Mouse (Mus musculus) heart, embryonic 10.5 days (tissue): ENCODE measurements at regions not wholly inside any gene's neighbourhood (a gene's known extent, or its start where the extent isn't known, plus 50 kb on each side); places are given as distances from the start of the nearest gene placed in this dataset.

Experiments used
- DNase-seq: peaks from one replicate; pipeline ENCODE4 v3.0.0-alpha.2; 2017; ENCODE audit warnings: low spot score
- H3K27ac ChIP-seq: fragments of 300-500 bp; sonication (generic); 2 replicates; pipeline ENCODE4 v1.5.1; 2016; ENCODE audit warnings: mild to moderate bottlenecking
- H3K27me3 ChIP-seq: fragments of 300-500 bp; sonication (generic); 2 replicates; pipeline ENCODE4 v1.6.1; 2016; ENCODE audit warnings: mild to moderate bottlenecking; ENCODE audit not compliant: poor library complexity, insufficient read depth, severe bottlenecking
- H3K36me3 ChIP-seq: fragments of 300-500 bp; sonication (generic); 2 replicates; pipeline ENCODE4 v1.6.1; 2016; ENCODE audit warnings: mild to moderate bottlenecking, moderate library complexity
- H3K4me1 ChIP-seq: fragments of 300-500 bp; sonication (generic); 2 replicates; pipeline ENCODE4 v1.6.1; 2016; ENCODE audit warnings: mild to moderate bottlenecking
- H3K4me3 ChIP-seq: fragments of 300-500 bp; sonication (generic); 2 replicates; pipeline ENCODE4 v1.5.1; 2016; ENCODE audit warnings: mild to moderate bottlenecking, moderate library complexity
- H3K9me3 ChIP-seq: fragments of 300-500 bp; sonication (generic); 2 replicates; pipeline ENCODE4 v1.6.1; 2016; ENCODE audit warnings: mild to moderate bottlenecking, moderate library complexity
- WGBS: fragments of 180-500 bp; shearing (Covaris S2); methylation state at CpG from one replicate; pipeline ENCODE4 v1.1.7; 2016; 5-methylcytosine and 5-hydroxymethylcytosine counted together

DNA sequence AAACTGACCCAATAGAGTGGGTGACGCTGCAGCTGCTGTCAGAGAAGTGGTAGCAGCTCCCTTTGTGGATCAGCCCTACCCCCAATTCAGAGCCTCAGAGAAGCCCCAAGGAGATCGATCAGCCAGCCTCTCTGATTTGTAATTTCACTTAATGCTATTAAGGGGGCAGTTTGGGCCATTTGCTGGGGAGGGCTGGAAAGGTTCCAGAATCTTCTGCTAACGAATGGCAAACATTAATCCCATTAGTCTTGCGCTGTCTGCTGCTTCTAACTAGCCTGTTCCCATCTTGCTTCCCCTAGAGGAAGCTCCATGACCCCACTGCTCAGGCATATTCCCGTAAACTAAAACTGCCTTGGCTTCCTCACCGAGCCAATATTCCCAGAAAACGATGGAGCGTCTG lies 59.9 kb upstream of the Lrrn2 start:
- no peaks in the 10 kb centered on the region; the same call in 1 of the 2 replicates for H3K27me3 ChIP-seq
- H3K4me1 ChIP-seq: peaks cover 16% of the 10 kb centered on the region; the same call in 1 of the 2 replicates
- no peaks in the 10 kb centered on the region for H3K36me3 ChIP-seq
- no peak overlapping the region for H3K4me3 ChIP-seq
- 55% methylated on average over 8 of the region's 8 CpGs for WGBS
- no peak overlapping the region for H3K27ac ChIP-seq
- no peak for DNase-seq
- H3K9me3 ChIP-seq: no peaks in the 10 kb centered on the region

DNA sequence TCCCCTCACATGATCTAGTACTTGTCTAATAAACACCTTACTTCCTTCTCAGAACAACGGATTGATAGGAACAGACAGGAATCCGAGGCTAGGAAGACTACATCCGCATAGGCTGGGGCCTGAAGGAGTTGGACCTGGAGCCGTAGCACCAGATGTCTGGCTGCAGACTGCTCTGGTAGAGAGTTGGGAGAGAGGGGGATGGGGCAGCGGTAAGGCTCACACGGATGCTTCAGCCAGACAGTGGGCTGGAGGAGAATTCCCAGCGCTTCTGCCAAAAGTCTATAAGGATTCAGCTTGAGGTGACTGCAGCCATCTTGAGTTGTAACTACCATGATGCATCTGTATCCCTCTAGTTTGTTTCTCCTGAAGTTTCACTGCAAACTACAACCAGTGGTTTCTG lies 61.8 kb upstream of the Lrrn2 start:
- peaks cover 10% of the 10 kb centered on the region for H3K27me3 ChIP-seq

DNA sequence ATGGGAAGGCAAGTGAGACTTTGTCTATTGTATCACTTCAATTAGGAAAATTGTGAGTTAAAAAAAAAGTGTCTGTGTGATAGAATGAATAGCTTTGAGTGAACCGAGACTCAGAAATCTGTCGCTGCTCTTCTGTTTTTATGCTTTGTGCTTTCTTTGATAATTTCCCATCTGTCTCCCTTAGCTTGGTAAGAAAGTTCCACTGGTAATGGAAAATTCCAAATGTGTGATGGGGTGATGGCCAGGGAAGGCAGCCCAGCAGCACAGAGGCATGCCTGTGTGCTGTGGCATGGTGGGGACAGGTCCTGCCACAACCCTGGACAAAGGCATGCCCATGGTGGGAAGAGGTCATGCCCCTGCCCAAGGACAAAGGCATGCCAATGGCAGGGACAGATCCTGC lies 62.7 kb upstream of the Lrrn2 start:
- Histone ChIP-seq H3K4me1 (peaks cover 13% of the 10 kb centered on the region; the same call in 1 of the 2 replicates), H3K36me3 (no peaks in the 10 kb centered on the region), H3K9me3 (no peaks in the 10 kb centered on the region), H3K27me3 (peaks cover 19% of the 10 kb centered on the region), H3K4me3 (no peak overlapping the region), H3K27ac (no peak overlapping the region)
- DNase-seq: no peak
- WGBS: 76% methylated on average over 2 of the region's 2 CpGs

More for the DNA sequence above, 61.8 kb upstream of the Lrrn2 start:
- Histone ChIP-seq H3K4me3 (no peak overlapping the region), H3K27ac (no peak overlapping the region), H3K36me3 (no peaks in the 10 kb centered on the region), H3K9me3 (no peaks in the 10 kb centered on the region), H3K4me1 (peaks cover 16% of the 10 kb centered on the region; the same call in 1 of the 2 replicates)
- DNase-seq: no peak
- WGBS: 40% methylated on average over 7 of the region's 7 CpGs

DNA sequence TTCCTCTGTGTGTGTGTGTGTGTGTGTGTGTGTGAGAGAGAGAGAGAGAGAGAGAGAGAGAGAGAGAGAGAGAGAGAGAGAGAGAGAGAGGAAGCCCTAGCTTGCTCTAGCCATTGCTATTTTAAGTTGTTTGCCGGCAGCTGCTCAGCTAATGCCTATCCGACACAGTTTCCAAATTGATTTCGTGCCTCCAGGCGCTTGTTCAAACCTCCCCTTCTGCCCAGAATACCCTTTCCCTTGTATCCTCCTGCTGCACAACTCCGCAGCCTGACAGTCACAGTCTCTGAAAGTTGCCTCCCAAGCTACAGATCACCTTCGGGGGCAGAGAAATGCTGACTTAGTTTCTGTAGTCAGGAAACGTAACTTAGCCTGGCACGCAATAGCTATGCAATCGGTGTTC lies 63.9 kb upstream of the Nfasc start:
- Histone ChIP-seq H3K9me3 (no peaks in the 10 kb centered on the region), H3K27ac (no peak overlapping the region), H3K36me3 (no peaks in the 10 kb centered on the region), H3K4me1 (no peaks in the 10 kb centered on the region), H3K4me3 (no peak overlapping the region), H3K27me3 (peaks cover 17% of the 10 kb centered on the region)
- no peak for DNase-seq
- 67% methylated on average over 9 of the region's 9 CpGs for WGBS

DNA sequence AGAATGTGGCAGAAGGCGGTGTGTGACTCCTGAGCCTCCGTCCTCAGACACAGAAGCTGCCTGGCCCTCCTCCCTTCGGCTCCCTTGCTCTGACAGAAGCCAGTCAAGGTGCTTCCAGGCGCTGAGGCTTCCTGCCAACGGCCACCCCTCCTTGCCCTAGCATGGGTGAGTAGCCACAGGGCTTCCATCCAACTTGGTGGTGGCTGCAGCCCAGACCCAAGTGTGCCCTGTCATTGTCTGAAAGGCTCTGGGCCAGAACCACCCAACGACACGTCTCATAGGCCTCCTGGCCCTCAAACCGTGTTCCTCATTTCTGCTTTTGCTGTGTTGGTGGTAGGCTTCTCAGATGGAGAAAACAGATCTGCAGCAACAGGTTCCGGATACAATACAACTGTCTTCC lies 62.2 kb upstream of the Nfasc start:
- Histone ChIP-seq H3K27ac (no peak overlapping the region), H3K4me3 (no peak overlapping the region), H3K27me3 (peaks cover 28% of the 10 kb centered on the region), H3K36me3 (no peaks in the 10 kb centered on the region), H3K4me1 (0 out of 2 replicates have a peak, but pooled peaks cover 4% of the 10 kb centered on the region), H3K9me3 (no peaks in the 10 kb centered on the region)
- WGBS: 77% methylated on average over 9 of the region's 9 CpGs
- no peak for DNase-seq

DNA sequence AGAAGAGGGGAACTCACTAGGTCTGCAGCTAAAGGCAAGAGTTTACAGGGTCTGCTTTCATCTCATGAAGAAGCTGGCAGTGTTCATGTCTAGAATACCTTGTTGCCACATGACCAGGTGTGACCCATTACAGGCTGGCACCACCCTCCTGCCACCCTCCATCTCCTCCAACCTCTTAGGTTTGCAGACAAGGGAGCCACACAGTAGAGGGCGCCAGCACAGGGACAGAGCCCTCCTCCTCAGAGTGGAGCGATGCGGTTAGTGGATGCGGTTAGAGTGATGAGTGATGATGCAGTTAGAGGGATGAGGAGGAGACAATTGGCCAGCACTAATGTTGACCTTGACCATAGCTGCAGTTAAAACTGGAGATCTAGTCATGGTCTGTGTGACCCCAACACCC lies 60.8 kb upstream of the Nfasc start:
- DNase-seq: no peak
- Histone ChIP-seq H3K4me3 (no peak overlapping the region), H3K27ac (no peak overlapping the region), H3K9me3 (no peaks in the 10 kb centered on the region), H3K36me3 (no peaks in the 10 kb centered on the region), H3K4me1 (0 out of 2 replicates have a peak, but pooled peaks cover 4% of the 10 kb centered on the region), H3K27me3 (peaks cover 28% of the 10 kb centered on the region)
- 36% methylated on average over 4 of the region's 4 CpGs for WGBS

DNA sequence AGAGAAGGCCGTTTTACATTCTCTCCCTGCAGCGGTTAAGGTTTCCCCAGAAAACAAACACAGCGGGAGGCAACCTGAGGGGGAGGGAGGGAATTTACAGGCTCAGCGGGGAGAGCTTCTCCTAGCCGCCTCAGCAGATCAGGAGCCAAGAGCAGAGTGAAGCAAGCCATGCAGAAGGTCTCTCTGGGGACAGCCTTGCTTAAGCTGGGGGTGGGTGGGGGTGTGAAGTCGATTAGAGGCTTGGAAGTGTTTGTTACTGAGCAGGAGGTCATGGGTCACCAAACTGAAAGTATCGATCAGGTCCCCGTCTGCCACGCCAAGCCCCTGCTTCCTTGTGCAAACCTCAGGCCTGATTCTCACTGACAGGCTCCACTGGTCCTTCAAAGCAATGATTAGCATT lies 58.7 kb upstream of the Nfasc start:
- Histone ChIP-seq H3K36me3 (no peaks in the 10 kb centered on the region), H3K27ac (no peak overlapping the region), H3K4me3 (no peak overlapping the region), H3K27me3 (peaks cover 28% of the 10 kb centered on the region), H3K9me3 (no peaks in the 10 kb centered on the region), H3K4me1 (0 out of 2 replicates have a peak, but pooled peaks cover 4% of the 10 kb centered on the region)
- no peak for DNase-seq
- 4% methylated on average over 9 of the region's 9 CpGs for WGBS

DNA sequence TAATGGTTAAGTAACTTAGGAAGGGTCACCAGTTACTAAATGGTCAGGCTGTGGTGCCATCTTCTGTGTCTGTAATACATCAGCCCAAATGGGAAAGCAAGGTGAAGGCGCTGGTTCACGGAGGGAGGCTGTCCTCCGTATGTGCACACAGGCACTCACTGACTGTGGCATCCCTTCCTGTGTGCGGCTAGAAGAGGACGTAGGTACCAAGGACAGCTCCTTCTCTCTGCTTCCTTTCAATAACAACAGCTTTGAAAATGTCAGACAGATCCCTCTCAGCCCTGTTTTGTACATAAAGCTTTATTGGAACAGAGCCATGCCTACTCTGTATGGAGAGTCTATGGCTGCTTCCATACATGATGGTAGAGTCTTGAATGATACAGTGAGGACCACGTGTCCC lies 57.7 kb upstream of the Nfasc start:
- Histone ChIP-seq H3K4me3 (no peak overlapping the region), H3K9me3 (no peaks in the 10 kb centered on the region), H3K36me3 (no peaks in the 10 kb centered on the region), H3K4me1 (0 out of 2 replicates have a peak, but pooled peaks cover 4% of the 10 kb centered on the region), H3K27me3 (peaks cover 27% of the 10 kb centered on the region), H3K27ac (no peak overlapping the region)
- 3% methylated on average over 6 of the region's 6 CpGs for WGBS
- DNase-seq: peak; percentile 83

DNA sequence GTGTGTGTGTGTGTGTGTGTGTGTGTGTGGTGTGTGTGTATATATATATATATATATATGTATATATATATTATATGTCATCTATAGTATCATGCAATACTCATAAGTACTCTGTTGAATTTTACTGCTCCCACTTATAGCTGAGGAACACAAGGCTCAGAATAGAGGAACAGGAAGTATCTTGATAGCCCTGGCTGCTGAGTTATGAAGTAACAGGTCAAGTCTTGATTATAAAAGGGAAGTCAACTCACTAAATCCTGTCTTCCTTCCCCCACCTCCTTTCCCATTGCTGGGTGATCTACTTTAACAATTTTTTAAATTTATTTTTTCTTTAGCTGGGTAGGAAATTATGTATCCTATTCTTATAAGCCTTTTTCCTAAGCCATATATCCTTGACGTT lies 52.9 kb upstream of the Nfasc start:
- H3K27me3 ChIP-seq: 0 out of 2 replicates have a peak, but pooled peaks cover under 1% of the 10 kb centered on the region
- no peak for DNase-seq
- H3K36me3 ChIP-seq: no peaks in the 10 kb centered on the region
- WGBS: 88% methylated on average over 1 of the region's 1 CpGs
- H3K4me3 ChIP-seq: no peak overlapping the region
- no peak overlapping the region for H3K27ac ChIP-seq
- no peaks in the 10 kb centered on the region for H3K9me3 ChIP-seq
- H3K4me1 ChIP-seq: no peaks in the 10 kb centered on the region
